Mouse (Mus musculus) retina, postnatal 7 days (tissue): ENCODE measurements around the gene Sct.

Source experiments
- DNase-seq: peaks from one replicate; pipeline ENCODE4 v3.0.0-alpha.2; 2012; ENCODE audit warnings: low read depth, low spot score

Sct gene

DNA sequence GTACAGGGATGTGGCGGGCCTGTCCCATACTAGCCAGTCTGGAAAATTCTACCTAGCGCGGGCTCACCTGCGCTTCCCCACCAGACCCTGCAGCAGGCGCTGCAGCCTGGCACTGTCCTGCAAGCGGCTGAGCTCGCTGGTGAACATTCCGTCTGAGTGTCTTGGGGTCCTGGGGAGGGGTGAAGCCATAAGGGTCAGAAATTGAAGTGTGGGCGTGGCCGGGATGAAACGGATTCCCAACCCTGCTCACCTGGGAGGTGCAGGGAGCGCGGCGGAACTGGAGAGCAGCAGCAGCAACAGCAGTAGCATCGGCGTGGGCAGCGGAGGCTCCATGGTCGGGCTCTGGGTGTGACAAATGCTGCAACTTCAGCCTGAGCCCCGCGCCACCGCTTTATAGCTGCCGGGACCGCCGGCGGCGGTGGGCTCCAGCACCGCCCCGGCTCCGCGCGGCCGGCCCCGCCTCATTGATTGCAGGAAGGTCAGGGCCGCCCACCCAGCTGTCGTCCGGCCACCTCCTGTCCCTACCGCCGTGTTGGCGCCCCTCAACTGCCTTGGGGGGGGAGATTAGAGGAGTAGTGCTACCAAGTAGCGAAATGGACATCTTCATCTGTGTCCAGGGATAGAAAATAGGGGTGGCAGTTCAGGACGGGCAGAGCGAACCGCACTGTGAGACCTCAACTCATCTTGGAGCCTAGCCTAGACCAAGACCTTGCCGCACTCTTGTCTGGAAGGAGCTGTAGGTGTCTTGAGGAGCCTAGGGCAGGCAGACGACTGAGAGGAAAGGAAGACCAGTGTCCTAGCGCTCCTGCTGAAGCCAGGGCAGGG lies at the start of gene Sct:
Gene Sct, minus strand, starts transcription at position 368 of the 825 bp plus-strand sequence.
- DNase-seq = no peak

DNA sequence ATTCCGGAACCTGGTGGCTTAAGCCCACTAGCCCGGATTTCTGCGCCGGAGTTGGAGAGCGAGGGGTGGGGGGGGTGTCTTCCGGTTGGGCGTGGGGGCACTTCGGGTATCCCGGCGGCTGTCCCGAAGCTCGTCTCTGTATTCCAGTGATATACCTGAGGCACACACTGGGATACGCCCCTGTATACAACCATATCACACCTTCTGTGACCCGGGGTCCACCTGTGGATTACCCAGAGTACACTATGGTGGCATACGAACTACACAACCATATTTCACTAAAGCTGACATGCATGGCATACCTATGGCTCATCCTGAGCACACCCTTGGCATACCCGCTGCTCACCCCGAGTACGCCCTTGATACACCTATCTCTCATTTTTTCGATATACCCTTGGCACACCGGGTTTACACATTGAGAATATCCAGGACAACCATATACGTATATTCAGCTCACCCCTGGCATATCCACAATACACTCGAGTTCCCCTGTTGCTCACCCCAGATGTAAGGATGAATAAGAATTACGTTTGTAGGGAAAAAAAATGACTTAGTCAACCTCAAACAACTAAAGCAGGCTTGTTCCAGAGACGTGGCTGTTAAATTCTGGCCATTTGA lies 49.5 kb upstream of the Sct start:
- no peak for DNase-seq

DNA sequence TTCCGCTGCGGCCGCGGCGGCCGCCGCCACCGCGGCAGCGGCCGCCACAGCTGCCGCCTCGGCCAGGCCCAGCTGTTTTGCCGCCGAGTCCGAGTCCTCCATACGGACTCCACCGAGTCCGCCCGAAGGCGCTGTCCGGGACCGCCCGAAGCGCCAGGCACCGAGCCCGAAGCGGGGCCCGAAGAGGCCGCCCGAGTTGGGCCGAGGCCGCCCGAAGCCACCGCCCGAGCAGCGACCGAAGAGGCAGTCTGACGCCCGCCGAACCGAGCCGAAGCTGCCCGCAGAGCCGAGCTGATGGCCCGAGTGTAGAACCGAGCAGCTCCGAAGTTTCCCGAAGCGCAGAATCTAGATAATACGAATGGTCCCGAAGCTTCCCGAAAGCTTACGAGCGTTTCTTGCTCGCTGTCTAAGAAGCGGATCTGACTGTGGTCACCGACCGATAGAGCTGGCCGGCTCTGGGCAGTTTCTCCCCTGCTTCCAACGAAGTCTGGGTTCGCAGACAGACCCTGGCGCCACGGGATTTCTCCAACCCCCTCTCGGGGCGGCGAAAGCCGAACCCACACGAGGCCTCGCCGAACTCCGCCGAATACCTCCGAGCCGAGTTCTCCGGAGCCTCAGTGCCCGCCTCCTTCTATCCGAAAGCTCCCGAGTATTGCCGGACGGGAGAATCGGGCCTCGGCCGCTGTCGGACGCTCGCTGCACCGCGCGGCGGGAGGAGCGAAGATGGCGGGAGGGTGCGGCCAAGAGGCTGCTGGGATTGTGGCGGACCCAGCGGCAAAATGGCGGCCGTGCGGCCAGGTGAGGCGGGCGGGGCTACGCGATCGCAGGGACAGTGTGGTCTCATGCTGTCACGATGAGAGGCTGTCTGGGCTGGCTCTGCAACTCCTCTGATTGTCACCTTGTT lies 48.8 kb upstream of the Sct start, which contains the start of the genes Deaf1 and Tmem80:
Gene Deaf1, minus strand, starts transcription at position 222 of the 904 bp plus-strand sequence.
Gene Tmem80, plus strand, starts transcription at position 271 of the 904 bp plus-strand sequence.
- peak; percentile 96 for DNase-seq

DNA sequence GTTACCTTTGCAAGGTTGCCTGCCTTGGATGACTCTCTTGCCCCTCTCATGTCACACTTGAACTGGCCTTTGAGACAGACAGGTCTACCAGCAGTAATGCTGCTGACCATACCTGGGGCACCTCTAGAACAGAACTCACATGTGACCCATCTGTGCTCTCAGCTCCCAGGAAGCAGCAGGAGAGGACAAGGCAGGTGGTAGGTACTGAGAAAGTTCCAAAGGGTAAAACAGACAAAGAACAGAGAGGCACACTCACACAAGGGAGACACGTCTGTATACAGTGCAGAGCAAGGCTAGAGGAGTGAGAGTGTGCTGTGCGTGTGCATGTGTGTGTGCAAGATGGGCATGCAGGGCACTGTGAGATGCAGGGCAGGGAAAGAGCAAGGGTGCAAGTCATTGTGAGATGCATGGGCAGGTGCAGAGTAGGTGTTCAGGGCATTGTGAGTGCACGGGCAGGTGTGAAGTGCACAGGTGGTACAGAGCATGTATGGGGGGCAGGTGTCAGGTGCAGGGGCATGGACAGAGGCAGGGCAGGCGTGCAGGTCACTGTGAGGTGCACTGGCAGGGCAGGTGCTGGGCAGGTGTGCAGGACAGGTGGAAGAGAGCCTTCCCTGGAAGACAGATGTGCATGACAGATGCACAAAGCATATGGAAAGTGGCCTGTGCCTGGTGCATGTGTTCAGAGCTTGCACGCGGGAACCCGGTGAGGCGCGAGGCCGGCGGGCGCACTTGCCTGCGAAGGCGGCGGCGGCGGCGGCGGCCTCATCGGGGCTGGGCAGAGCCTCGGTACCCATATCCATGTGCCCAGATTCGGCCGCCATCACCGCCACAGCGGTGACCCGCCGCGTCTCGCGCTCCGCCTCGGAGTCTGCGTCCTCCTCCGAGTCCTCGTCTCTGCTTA lies 47.9 kb upstream of the Sct start:
- DNase-seq = peak; percentile 13

DNA sequence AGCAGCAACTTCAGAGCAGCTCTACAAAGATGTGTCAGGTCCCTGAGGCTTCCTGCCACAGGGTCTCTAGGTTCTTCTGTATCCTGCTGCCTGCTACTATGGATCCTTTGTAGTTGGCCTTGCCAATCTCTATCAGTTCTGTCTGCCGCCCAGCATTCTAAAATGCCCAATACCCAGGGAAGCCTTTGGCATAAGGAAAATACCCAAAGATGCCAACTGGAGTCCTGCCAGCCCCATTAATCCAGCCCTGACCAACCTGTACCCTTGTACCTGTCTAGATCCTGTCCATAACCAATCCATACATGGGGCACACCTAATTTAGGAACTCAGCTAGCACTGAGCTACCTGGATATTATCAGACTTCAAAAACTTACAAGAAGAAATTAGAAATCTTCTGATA lies 45.8 kb upstream of the Sct start:
- no peak for DNase-seq

DNA sequence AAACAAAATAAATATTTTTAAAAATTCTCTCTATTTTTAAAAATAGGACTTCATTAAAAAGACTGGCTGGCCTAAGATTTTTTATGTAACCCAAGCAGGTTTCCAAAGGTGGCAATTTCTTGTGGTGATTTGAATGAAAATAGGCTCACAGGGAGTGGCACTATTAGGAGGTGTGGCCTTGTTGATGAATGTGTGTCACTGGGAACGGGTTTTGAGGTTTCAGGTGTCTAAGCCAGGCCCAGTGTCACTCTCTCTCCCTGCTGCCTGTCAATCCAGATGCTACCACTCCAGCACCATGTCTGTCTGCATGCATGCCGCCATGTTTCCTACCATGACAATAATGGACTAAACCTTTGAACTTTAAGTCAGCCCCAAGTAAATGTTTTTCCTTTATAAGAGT lies 40.5 kb upstream of the Sct start:
- no peak for DNase-seq

DNA sequence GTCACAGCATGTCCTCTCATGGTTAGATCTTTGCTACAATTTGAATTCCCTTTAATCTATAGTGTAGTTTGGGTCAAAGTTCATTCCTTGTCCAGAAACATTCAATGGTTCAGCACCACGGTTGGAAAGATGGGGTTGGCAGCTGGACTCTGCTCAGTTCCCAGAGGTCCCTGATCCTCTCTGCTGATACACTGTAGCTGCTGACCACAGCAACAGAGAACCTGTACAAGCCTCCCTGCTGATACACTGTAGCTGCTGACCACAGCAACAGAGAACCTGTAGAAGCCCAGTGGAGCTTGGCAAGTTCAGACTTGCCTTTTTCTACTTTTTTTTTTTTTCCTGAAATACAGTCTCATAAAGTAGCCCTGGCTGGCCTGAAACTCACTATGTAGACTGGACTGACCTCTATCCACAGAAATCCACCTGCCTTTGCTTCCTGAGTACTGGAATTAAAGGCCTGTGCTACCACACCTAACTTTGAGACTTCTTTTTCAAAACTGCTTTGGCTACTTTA lies 38.7 kb upstream of the Sct start:
- DNase-seq = no peak

DNA sequence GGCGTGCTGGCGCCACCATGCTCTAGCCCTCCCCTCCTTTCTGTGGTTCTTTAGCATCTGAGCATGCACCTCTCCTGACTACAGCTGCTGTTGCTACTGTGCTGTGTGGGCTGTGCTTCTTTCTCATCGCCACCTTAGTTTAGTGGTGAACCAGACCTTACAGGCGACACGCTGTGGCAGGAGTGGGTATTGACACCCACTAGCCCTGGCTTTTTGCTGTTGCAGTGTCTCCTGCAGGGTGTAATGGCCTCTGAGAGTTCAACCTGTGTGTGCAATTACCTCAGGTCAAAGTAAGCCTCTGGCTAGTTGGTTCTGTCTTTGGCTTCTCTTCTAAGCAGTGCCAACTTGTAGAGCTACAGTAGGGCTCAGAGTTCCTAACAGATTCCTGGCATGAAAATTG lies 37.0 kb upstream of the Sct start:
- no peak for DNase-seq

DNA sequence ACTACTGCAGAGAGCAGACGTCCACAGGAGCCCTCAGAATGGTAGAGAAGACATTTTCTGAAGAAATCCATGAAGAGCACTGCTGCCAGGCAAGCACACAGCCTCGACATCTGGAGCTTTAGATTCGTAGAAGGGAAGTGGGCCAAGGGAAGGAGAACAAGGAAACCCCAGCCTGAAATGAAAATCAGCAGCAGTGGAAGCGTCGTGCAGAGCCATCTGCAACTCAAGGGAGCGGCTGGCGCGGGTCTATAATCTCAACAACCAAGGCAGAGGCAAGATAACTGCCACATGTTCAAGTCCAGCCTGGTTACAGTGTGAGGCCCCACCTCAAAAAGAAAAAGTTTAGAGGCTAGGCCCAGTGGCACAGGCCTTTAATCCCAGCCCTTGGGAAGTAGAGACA lies 36.1 kb upstream of the Sct start:
- no peak for DNase-seq

DNA sequence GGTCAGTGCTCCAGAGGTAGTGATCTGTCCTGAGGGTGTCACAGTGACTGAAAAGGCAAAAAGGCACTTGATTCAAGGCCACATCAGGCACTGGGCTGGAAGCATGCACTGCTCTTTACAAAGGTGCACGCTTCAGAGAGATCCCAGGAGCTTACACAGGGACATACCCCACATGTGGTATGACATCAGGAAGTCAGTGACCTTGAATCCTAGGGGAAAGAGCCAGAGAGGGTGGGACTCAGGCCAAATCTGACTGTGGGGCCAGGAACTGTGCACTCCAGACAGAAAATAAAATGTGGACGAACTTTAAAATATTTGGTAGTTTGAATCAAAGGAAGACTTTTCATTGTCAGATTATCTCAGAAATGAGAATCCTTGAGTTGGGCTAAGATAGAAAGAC lies 35.5 kb upstream of the Sct start:
- no peak for DNase-seq

DNA sequence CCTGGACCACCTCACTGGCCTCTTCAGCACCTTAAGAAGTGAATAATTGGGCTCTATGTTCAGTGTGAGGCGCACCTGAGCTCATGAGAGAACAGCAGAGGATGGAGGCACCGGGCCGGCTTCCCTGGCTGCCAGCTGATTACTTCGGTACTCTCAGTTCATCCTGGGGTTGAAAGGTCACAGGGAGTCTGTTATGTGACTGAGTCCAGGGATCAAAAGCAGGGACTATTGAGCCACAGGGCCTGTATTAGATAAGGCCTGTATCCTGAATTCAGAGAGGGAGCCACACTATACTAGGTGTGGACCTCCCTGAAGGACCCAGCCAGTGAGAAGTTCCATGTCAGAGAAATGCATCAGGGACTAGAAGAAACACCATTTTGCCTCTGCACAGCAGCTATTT lies 25.6 kb upstream of the Sct start:
- DNase-seq = no peak

DNA sequence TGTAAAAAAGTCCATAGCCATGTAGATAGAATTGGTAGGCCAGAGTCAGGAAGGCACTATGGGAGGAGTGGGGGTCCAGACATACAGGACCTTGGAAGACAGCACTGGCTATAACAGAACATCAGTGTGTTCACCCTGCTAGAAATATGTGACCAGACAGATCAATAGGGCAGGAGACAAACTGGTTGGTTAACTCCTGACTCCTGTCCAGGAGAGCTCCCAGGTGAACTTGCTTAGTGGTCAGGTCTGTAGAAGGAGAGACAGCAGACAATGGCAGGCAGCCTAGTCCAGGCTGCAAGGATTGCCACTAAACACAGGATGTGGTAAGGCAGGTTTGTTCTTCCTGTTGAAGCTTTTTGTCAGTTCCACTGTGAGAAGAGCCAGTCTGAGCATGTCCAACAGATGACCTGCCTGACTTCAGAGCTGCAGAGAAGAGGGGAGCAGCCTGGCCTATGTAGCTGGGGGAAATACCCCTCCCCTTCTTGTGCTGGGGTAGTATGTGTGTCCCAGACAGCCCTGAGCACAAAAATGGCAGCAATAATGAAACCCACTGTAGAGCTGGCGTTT lies 23.9 kb upstream of the Sct start:
- DNase-seq = no peak

DNA sequence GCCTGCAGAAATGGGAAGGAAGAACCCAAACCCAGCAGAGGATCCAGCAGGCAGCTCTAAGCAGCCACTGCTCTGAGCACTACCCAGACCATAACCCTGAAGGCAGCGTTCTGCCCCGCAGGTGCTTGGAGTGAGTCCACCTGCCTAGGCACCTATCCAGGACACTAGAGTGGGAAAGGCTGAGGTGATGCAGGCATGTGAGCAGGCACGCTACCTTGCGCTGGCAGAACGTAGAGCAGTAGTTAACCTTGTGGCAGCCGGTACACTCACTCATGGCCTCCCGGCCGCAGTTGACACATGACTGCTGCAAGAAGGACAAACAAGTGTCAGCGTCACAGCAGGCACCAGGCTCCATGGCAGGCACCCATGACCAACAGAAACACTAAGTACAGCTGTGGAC lies 22.5 kb upstream of the Sct start:
- DNase-seq = no peak

DNA sequence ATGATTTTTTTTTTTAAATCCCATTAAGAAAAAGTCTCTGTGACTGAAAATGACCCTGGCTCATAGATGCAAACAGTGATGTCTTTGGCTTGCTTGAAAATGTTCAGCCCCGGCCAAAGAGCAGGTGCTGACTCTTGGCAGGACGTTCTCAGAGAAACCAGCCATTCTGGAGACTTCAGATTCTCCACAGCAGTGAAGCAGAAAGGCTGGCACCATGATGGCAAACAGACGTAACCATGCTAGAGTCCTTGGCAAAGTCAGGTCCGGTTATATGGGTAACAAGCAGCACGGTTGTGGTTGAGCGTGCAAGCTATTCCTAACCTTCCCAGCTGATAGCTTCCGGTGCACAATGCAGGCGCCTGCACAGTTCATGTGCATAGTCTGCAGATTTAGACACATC lies 20.2 kb upstream of the Sct start:
- no peak for DNase-seq

DNA sequence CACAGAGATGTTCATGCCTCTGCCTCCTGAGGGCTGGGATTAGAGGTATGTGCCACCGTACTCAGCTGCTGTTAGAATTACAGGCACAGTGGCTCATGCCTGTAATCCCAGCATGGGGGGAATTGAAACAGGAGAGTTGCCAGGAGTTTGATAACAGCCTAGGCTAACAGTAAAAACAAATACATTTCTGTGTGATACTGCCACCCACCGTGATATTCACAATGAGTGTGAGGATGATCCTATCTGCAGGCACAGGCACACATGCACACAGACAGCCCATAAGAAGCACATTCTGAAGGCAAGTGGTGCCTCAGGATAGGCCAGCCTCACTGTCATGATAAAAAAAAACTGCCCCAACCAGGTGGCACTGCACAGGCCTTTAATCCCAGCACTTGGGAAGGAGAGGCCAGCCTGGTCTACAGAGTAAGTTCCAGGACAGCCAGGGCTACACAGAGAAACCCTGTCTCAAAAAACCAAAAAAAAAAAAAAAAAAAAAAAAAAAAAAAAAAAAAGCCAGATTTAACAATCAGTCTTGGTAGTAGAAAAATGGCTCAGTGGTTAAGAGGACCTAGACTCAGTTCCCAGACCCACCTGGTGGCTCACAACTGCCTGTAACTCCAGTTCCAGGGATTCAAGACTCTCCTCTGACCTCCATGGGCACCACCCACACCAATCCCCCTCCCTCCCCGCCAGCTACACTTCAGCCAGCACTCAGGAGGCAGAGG lies 19.2 kb upstream of the Sct start:
- DNase-seq = no peak

DNA sequence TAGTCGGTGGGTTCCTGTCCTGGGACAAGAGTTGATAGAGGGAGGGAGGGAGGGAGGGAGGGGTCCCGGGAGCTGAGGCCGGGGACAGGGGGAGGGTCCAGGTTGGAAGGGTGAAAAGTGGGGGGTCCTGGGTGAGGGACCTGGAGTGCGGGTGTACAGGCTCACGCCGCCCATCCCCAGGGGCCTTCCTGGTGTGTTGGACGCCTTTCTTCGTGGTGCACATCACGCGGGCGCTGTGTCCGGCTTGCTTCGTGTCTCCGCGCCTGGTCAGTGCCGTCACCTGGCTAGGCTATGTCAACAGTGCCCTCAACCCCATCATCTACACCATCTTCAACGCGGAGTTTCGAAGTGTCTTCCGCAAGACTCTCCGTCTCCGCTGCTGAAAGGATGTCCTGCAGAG lies 15.5 kb upstream of the Sct start:
- no peak for DNase-seq

DNA sequence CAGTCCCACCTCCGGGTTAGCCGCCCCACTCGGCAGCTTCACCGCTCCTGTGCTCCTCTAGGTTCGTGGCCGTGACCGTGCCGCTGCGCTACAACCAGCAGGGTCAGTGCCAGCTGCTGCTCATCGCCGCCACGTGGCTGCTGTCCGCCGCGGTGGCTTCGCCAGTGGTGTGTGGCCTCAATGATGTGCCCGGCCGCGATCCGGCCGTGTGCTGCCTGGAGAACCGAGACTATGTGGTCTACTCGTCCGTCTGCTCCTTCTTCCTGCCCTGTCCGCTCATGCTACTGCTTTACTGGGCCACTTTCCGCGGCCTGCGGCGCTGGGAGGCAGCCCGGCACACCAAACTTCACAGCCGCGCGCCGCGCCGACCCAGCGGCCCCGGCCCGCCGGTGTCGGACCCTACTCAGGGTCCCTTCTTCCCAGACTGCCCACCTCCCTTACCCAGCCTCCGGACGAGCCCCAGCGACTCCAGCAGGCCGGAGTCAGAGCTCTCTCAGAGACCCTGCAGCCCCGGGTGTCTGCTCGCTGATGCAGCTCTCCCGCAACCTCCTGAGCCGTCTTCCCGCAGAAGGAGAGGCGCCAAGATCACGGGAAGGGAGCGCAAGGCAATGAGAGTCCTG lies 15.0 kb upstream of the Sct start:
- no peak for DNase-seq

DNA sequence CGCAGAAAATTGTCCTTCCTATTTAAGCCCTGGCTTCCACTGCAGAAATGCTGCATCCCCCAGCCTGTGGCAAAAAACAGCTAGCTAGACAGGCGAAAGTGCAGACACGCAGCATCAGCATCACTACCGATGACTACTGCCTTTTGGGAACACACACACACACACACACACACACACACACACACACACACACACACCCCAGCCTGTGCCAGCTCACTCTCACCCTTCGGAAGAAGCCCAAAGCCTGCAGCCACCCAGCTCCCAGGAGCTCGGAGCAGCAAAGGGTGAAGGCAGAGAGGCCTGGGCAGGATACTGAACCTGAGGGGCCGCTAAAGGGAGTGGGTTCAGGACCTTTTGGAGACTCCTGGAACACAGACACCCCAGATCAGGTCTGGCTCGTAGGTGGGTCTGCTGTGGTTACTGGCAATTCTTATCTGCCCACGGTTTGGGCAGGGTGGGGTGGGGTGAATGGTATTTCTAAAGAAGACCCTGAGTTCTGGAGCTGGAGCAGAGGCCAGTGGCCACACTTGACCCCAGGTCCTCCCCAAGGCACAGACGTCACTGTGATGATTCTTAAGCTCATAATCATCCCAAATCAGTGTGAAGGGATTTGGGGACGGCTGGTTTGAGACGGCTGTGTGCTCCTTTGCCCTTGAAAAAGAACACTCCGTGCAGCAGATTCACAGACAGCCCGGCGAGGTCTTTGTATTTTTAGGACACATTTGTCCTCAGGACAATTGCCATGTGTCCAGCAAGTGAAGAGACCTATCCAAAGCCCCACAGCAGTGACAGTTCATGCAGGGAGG lies 13.9 kb upstream of the Sct start:
- no peak for DNase-seq
